Comparison of ENCODE assay signal across 28 mouse cellular contexts in the genomic region with DNA sequence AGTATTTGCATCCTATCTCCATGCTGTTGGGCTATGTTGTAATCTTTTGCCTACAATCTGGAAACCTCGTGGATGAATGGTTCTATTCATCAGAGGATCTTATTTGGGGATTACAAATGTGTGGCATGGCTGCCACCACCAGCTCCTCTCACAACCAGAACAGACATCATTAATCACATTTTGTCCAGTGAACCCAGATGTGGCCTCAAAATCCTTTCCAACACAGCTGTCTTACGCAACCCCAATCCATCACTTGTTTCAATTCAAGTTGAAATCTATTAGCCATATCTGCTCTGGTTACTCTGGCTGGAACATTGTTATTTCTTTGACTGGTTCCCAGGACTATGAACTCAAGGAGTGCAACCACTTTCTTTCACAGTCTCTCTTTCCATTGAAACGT. TPM values are rescaled to one million over a fixed set of nuclear protein-coding genes. Genes with fewer than 3 reads are reported as not detected.
DNase-seq lines count a peak whose midpoint lies in the region; TF ChIP-seq lines count a peak whose summit lies in the region.
"Had no signal": no experiment of that assay in that cellular context is flagged by ENCODE, and none has a peak within 500 bp of the region (broad histone marks: within the 10 kb centered on the region; RNA-seq: fewer than 3 reads in every experiment).

No protein-coding gene starts in this region.

- TF ChIP-seq POLR2A in embryonic fibroblast, embryonic 13.5 days (IDR thresholded peaks at IDR 0.05; ENCODE audit: low read depth, low read length): no peak

- H3K36me3 ChIP-seq in heart, embryonic 10.5 days: no peaks in the 10 kb centered on the region
- H3K36me3 ChIP-seq: hindbrain, embryonic 12.5 days; intestine, embryonic 15.5 days; midbrain, embryonic 15.5 days; neural tube, embryonic 12.5 days had no signal

- no peaks in the 10 kb centered on the region for H3K27me3 ChIP-seq in heart, embryonic 10.5 days (ENCODE audit: insufficient read depth, poor library complexity, severe bottlenecking)
- H3K27me3 ChIP-seq: forebrain, embryonic 13.5 days; hindbrain, embryonic 12.5 days; intestine, embryonic 15.5 days; midbrain, embryonic 15.5 days; neural tube, embryonic 12.5 days had no signal

- peak; percentile 9 for DNase-seq in embryo, embryonic 11 days
- no peak for DNase-seq in embryo, embryonic 9.5 days (ENCODE audit: extremely low spot score)
- peak; percentile 62 for DNase-seq in heart, adult 8-10 months (ENCODE audit: low spot score)
- DNase-seq in heart, embryonic 10.5 days (ENCODE audit: low spot score): no peak
- peak; percentile 33 for DNase-seq in skeletal muscle tissue, adult 2 months (ENCODE audit: low read depth, low spot score)
- no peak for DNase-seq in urinary bladder, postnatal 36 days (ENCODE audit: low spot score in 2 of 2)
- DNase-seq: B cell, adult 2 months; cerebellum, adult 2 months; cerebellum, postnatal 14 days; gastrocnemius, postnatal 36 days; kidney, adult 2 months; kidney, postnatal 36 days; liver; lung, embryonic 14.5 days; lung, postnatal 14 days; right cerebral cortex, adult 18-20 months; thymus, adult 18-20 months; thymus, postnatal 25 days had no signal

- 74% methylated on average over 3 of the region's 3 CpGs for WGBS in heart, embryonic 10.5 days

- no peaks in the 10 kb centered on the region for H3K4me1 ChIP-seq in heart, embryonic 10.5 days
- H3K4me1 ChIP-seq in embryonic fibroblast, embryonic 13.5 days (ENCODE audit: control insufficient read depth, insufficient read depth, low read length): no peaks in the 10 kb centered on the region
- H3K4me1 ChIP-seq: forebrain, embryonic 13.5 days; hindbrain, embryonic 12.5 days; intestine, embryonic 15.5 days; midbrain, embryonic 15.5 days; neural tube, embryonic 12.5 days had no signal

- H3K27ac ChIP-seq in heart, embryonic 10.5 days: no peak overlapping the region
- 0 out of 2 replicates have a peak overlapping the region, but pooled peaks have one; percentile 32 for H3K27ac ChIP-seq in embryonic fibroblast, embryonic 13.5 days (ENCODE audit: insufficient read depth, low read length)
- H3K27ac ChIP-seq: forebrain, embryonic 13.5 days; hindbrain, embryonic 12.5 days; hindbrain, postnatal 0 days; intestine, embryonic 15.5 days; layer of hippocampus, adult 2 months; liver, embryonic 14.5 days; midbrain, embryonic 15.5 days; neural tube, embryonic 12.5 days; stomach, postnatal 0 days had no signal

- TF ChIP-seq CTCF in embryonic fibroblast, embryonic 13.5 days (IDR thresholded peaks at IDR 0.05; ENCODE audit: borderline replicate concordance, insufficient read depth, low read length): no peak

- H3K9me3 ChIP-seq in heart, embryonic 10.5 days: no peaks in the 10 kb centered on the region
- H3K9me3 ChIP-seq: forebrain, embryonic 13.5 days; hindbrain, embryonic 12.5 days; intestine, embryonic 15.5 days; midbrain, embryonic 15.5 days; neural tube, embryonic 12.5 days had no signal

- H3K4me3 ChIP-seq in heart, embryonic 10.5 days: no peak overlapping the region
- H3K4me3 ChIP-seq in embryonic fibroblast, embryonic 13.5 days (ENCODE audit: insufficient read depth, low read length): no peak overlapping the region
- H3K4me3 ChIP-seq: forebrain, embryonic 13.5 days; hindbrain, embryonic 12.5 days; intestine, embryonic 15.5 days; layer of hippocampus, adult 2 months; midbrain, embryonic 15.5 days; neural tube, embryonic 12.5 days had no signal

RNA-seq across cellular contexts. Expression of a gene that starts 20.4 kb away (rescaled TPM):
- 10 to 100 TPM; 19.8 to 27.6 (median 25.3) TPM for total RNA-seq in heart, adult 8-10 months (2022)
- 33.2 and 39.2 TPM in 2 replicates for polyA plus RNA-seq in heart, embryonic 10.5 days (2016; fragmentation: Nextera tagmentation; extraction: Ambion mirVana)
- 51.8 and 80.7 TPM in 2 replicates for polyA plus RNA-seq in embryonic fibroblast, embryonic 13.5 days (2011; ENCODE audit: insufficient read length, low read depth, missing spikeins)

Comparison
In these comparisons a context has a peak if more than half of its experiments do, and no peak if none do; other contexts are left out.
1. DNase-seq: peak in embryo, embryonic 11 days (single experiment), heart, adult 8-10 months (single experiment) and skeletal muscle tissue, adult 2 months (single experiment); none in embryo, embryonic 9.5 days (single experiment), heart, embryonic 10.5 days (single experiment) and urinary bladder, postnatal 36 days (0 of 2).